Mouse (Mus musculus): ENCODE data around the gene Hcn2.
A peak's percentile ranks its signal among the peaks of the same experiment; 100 is the strongest.
"Not testable (repeated sequence)": the region's sequence is repeated elsewhere in the genome, so short reads cannot be mapped to it uniquely, and the experiment has no call there.

Hcn2 gene

DNA sequence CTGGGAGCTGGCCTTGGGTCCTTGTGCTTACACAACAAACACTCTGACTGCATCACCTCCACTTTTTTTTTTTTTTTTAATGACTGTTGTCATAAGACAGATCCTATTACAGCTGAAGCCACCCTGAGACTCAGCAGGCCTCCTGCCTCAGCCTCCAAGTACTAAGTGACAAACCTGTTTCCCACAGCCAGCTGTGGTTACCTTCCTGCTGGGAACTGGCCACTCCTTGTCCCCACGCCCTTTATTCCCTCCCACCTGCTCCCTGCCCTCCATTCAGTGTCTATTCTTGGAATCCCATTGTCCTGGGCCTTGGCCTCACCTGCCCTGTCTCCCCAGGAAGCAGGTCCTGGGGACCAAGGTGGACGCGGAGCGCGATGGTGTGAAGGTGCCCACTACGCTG is 28.9 kb upstream of the Hcn2 start:
- DNase-seq (ENCODE audit: low read depth, low spot score), result no peak

DNA sequence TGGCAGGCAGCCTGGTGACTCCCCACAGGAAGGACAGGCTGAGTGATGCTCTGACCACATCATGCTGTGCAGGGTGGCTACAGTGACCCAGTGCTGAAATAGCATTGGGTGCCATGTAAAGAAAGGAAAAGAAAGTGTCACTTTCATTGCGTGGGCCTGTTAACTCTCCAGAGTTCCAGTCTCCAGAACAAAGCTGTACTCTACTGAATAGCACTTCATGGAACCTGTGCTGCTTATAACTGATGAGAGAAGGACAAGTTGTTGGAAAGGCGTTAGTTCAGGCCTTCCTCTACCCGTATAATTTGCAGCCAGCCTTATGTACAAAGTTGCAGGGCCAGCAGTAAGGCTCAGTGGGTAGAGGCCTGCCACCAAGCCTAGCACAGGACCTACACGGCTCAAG is 27.7 kb upstream of the Hcn2 start, which contains the start of gene Gzmm:
Gene Gzmm (plus strand): TSS at position 301 of the 400 bp plus-strand sequence.
- no peak for DNase-seq (ENCODE audit: low read depth, low spot score)

DNA sequence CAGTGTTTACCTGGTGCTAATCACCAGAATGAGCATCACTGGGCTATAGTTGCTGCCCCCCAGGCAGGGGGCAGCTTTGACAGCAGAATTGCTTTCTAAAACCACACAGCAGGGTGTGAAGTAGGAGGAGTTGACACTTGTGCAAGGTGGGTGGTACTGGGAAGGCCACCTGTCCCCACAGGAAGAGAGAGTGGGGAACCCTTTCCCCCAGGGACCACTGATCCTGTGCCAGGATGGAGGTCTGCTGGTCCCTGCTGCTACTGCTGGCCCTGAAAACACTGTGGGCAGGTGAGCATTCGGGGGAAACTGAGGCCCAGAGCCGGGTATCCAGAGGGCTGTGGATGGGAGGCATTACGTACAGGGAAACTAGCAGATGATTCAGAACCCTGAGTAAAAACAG is 27.3 kb upstream of the Hcn2 start:
- no peak for DNase-seq (ENCODE audit: low read depth, low spot score)

DNA sequence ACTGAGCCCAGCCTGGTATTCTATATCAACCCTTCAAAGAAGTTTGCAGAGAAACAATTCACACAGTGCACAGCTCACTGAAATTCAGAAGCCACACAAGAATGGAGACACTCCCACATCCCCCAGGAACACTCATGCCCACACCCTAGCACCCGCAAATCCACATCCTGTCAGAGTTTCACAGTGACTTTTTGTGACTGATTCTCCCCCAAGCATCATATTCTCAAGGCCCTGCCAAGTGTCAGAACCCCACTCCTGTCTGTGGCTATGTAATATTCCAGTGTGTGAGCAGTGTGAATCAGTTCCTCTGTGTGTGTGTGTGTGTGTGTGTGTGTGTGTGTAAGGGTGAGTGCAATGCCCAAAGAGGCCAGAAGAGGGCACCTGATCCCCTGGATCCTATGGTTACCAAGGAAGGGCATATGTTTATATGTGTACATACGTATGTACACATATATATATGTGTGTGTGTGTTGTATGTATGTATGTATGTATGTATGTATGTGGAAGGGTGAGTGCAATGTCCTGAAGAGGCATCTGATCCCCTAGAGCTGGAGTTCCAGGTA is 24.4 kb upstream of the Hcn2 start:
- DNase-seq (ENCODE audit: low read depth, low spot score), result no peak

DNA sequence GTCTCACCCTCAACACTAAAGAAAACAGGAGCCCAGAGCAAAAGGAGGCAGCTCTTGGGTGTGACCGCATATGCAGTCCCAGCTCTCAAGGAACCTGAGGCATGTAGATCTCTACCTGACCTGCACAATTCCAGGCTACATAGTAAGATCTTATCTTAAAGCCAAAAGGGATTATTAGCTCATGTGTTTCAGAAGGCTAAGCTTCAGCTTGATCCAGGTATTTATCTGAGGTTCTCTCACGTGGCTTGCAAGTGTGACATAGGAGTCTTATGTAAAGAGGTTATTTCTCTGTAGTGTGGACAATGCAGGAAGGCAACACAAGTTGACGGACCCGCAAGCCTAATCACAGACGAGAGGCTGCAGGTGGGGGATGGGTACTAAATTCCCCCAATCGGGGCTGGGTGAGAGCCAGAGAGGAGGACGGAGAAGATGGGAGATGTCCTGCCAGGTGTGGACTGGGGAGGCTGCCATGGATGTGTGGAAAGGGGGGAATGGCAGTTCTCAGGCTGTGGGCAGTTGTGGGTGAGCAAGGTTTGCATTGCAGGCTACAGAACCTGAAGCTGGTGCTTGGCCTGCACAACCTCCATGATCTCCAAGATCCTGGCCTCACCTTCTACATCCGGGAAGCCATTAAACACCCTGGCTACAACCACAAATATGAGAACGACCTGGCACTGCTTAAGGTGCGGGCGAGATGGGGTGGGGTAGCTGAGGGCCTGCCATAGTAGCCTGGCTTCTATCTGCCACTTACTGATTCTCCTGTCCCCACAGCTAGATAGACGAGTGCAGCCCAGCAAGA is 22.7 kb upstream of the Hcn2 start:
- DNase-seq (ENCODE audit: low read depth, low spot score), result no peak

DNA sequence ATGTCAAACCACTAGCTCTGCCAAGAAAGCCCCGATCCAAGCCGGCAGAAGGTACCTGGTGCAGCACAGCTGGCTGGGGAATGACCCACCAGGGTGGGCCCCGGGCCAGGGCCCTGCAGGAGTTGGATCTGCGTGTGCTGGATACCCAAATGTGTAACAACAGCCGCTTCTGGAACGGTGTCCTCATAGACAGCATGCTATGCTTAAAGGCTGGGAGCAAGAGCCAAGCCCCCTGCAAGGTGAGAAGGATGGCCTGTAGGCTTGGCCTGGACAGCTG is 22.1 kb upstream of the Hcn2 start:
- no peak for DNase-seq (ENCODE audit: low read depth, low spot score)

DNA sequence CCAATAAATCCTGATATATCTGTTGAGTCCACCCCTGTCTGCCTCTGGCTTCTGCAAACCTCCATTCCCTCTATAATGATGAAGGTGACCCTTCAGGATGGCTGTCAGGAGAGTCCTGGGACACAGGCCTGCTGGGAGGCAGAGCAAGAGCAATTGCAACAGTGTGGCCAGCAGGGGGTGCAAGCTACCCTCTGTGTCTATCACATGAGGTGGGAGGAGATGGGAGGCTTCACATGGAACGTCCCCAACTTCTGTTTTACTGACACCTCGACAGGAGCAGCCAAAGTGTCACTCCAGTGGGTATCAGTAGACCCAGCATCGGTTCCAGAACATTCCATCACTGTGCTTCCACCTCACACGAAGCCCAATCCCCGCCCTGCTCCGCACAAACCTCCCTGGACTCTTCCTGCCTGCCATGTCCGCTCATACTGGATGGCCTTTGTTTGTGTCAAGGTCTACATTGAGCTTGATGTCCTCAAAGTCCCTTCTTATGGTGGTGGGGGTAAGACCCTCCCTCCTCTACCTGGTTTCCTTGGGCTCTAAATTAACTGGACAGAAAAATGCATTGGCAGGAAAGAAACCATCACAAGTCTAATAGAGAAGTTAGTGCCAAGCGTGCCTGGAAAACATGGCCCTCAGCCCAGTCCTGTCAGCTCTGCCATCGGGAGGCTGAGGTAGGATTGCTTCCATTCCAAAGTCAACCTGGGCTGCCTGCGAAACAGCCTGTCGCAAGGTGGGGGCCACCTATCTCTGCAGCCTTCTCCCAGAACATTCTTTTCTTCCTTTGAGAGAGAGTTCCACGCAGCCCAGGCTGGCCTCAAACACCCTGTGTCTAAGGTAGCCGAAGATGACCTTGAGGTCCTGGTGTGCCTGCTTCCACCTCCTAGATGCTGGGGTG is 21.0 kb upstream of the Hcn2 start:
- DNase-seq (ENCODE audit: low read depth, low spot score), result peak; percentile 94

DNA sequence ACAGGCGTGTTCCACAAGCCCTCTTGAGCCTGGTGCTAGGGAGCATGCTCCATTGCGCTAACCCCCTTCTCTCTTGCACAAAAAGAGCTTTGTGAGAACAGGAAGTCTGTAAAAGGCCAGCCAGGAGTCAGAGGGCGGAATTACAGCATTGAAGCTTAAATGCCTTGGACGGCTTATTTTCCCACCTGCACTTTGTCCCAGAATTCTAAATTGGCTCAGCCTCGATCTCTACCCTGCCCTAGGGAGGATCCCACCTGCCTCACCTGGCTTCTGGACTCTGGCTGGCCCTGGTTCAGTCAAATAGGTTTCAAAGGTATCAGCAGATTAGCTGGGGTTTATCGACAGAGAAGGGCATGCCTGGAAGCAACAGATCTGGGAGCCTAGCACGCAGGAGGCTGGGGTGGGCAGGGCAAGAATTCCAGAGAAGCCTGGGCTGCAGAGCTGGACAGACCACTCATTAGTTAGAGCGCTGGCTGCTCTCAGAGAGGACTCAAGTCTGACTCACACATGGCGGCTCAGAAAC is 20.2 kb upstream of the Hcn2 start:
- DNase-seq (ENCODE audit: low read depth, low spot score), result peak; percentile 67

DNA sequence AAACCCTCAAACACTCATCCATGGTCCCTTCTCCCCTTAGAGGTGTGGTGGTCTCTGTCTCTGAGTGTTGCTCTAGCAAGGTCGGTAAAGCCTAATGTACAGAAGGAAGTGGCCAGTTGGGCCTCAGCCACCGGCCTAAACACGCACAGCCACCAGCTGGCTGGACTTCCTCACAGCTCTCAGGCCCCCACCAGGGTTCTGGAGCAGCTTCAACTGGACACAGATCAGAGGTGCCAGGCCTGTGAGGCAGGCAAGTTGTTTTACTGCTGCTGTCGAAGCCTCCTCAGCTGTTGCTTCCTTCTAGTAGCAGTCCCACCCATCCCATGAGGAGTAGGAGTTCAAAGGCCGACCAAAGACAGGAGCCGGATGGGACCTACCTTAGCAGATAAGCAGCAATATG is 18.5 kb upstream of the Hcn2 start:
- peak; percentile 95 for DNase-seq (ENCODE audit: low read depth, low spot score)

DNA sequence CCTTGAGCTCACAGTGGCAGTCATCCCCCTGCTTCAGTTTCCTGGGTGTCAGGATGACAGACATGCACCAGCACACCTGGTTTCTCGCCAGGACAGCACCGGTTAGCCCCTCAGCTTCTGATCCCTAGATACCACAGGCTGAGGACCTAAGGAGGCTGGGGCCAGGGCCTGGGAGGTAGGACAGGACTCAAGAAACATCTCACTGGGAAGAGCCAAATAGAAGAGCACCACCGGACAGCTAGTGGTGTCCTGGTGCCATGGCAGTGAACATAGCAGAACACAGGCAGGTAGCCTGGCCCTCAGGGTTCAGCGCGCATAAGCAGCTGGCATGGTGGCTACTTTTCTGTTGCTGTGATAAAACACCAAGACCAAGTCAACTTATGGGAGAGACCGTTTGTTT is 18.0 kb upstream of the Hcn2 start:
- DNase-seq (ENCODE audit: low read depth, low spot score), result no peak

DNA sequence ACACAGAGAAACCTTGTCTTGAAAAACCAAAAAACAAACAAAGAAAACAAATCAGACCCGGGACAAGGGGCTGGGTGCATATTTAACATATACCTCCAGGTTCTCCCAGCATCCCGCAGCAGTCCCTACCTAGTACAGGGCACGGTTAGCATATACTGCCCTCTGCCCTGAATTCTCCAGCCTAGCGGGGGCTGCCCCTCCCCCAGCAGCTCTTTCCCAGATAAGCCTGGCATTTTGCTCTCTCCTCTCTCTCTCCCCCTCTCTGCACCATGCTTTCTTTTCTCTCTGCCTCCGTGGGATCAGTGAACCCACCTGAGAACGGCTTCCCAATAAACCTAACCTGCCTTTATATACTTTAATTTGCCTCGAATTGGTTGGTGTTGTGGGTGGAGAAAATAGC is 15.8 kb upstream of the Hcn2 start:
- DNase-seq (ENCODE audit: low read depth, low spot score), result no peak

DNA sequence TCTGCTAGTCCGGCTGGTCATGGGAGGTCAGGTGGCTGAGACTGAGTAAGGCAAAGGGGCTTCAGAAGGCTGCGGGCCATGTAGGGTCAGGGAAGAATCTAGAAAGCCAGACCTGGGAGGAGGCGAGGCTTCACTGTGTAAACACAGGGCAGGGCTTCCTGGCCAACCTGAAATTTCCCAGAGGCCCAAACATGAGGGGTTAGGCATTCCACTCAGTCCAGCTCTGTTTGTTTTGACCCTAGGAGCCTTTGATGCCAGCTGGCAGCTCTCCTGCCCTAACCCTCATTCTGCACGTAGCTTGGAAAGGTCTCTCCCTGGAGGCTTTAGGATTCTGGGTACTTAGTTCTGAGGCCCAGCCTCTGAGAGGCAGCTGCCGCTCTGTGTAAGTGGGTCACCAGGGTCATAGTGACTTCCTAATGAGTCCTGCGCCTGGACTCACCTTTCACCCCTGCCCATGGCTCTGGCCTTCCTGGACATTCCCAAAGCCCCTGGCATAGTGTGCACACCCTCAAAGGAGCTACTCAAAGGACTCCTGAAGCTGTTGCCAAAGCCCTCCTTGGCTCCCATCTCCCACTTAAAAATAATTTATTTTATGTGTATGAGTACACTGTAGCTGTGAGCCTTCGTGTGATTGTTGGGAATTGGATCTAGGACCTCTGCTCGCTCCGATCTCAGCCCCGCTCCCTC is 14.8 kb upstream of the Hcn2 start:
- DNase-seq (ENCODE audit: low read depth, low spot score), result no peak

DNA sequence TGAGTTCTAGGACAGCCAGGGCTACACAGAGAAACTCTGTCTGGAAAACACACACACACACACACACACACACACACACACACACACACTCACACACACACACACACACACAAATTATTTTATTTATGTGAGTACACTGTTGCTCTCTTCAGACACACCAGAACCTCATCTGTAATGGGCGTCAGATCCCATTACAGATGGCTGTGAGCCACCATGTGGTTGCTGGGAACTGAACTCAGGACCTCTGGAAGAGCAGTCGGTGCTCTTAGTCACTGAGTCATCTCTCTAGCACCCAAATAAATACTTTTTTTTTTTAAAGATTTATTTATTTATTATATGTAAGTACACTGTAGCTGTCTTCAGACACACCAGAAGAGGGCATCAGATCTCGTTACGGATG is 13.5 kb upstream of the Hcn2 start:
- DNase-seq (ENCODE audit: low read depth, low spot score), result not testable (repeated sequence)

DNA sequence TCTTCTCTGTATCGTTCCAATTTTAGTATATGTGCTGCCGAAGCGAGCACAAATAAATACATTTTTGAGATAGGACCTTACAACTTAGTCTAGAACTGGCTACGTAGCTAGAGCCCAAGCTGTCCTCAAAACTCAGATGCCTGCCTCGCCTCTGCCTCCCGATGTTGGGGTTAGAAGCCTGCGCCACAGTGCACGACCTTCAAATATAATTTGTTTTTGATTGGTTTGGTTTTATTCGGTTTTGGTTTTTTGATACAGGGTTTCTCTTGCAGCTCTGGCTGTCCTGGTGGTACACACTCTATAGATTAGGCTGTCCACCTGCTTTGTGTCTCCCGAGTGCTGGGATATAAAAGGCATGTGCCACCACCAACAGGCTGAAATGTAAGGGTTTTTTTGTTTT is 12.9 kb upstream of the Hcn2 start:
- DNase-seq (ENCODE audit: low read depth, low spot score), result no peak

DNA sequence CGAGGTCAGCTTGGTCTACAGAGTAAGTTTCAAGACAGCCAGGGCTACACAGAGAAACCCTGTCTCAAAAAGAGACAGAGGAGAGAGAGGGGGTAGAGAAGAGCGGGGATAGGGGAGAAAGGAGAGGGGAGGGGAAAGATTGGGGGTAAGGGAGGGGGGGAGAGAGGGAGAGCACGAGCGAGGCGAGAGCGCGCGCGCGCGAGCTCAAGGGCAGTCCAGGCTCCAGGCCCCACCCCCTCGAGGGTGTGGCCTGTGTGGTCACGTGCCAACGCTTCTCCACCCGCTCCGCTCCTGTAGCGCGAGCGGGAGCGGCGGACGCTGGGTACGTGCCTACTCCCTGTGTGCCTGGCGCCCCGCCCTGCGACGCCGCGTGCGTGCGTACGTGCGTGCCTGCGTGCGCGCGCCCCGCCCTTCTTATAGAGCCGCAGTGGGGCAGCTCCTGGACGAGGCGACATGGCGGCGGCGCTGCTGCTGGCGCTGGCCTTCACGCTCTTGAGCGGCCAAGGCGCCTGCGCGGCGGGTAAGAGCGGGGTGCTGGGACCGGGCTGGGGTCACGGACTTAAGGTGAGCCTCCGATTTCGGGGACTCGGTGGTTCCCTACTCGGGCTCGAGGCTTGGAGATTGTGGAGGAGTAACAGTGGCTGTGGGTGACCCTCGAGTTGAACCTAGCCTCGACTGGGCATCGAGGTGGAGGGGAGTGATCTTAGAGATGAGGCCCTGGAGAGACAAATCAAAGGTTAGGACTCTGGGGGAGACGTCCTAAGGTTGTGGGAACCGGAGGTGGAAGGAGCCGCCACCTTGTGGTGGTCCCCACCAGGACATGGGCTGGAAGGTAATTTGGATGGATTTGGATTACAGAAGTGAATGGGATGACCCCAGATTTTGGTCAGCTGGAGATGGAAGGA is 12.1 kb upstream of the Hcn2 start, which contains the start of gene Bsg:
Gene Bsg (plus strand): TSS at position 427 of the 905 bp plus-strand sequence.
- peak; percentile 100 for DNase-seq (ENCODE audit: low read depth, low spot score)

DNA sequence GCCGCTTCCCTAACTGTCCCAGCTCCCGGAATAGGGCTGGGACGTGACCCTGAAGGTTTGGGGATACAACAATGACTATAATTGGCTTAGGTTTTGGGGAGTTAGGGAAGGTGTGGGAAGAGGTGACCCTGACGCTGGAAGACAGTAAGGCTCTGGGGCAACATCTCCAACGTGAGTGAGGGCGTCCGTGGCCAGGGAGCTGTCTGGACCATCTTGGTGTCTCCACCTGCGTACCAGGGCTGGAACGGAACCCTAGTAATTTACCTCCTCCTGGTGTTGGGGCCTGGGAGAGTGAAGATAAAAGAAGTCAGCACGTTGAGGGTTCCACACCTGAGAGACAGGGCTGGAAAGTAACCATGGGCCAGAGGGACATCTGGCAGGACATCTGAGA is 11.5 kb upstream of the Hcn2 start:
- no peak for DNase-seq (ENCODE audit: low read depth, low spot score)

DNA sequence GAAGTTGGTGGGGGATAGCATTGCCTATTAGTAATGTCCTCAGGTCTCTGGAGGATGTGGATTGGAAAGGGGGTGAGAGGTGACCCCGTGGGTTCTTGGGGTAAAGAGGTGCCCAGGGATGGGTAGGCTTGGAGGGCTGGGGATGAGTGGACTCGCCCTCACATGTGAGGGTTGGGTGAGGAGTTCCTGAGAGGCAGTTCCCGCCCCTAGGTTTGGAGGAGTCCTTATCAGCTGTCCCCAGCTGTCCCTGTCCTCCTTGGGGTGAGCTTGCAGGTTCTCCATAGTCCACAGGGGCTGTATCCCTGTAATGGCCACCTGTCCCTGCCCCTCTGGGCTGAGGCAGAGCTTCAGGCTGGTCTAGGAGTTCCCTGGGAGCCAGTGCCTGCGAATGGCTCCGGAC is 10.5 kb upstream of the Hcn2 start:
- no peak for DNase-seq (ENCODE audit: low read depth, low spot score)

DNA sequence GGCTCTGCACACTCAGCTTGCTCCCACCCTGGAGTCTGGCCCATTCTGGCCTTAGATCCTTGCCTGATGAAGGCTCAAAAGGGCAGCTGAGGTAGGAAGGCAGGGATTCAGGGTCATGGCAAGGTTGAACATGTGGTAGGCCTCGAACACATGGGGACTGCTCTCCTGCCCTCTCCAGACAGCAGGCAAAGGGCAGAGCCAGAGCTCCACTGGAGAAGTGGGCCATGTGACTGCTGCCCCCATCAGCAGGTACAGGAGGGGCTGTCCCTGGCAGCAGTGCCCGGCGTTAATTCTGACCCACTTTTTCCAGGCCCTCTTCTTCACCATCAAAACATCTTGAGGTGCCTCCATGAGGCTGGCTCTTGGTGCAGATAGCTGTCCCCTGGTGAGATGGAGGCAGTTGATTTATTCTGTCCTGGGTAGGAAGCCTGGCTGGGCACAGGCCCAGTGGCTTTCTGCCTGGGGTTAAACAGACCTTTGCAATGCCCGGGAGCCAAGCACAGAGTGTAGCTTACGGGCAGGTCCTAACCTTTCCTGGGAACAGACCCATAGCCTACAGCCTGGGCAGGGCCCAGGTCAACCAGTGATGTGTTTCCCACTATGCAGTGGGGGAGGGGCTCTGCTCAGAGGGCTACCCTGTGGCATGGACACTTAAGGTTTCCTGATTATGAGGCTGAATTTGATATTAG is 9.9 kb upstream of the Hcn2 start:
- peak; percentile 52 for DNase-seq (ENCODE audit: low read depth, low spot score)

DNA sequence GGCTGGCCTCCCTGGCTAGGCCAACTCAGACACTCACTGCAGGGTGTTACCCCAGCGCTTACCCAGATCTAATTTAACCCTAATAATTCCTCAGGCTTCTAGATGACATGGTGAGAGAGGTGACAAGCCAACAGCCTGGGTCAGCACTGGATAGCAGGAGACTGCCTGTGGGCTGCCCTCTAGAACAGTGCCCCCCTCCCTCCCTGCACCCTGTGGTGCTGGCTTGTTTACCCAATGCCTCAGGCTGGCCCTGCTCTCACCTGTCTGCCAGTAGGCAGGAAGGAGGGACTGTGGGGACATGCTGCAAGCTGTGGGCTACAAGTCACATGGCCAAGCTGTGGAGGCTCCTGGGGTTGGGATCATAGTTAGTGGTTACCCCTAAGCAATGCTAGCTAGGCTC is 9.3 kb upstream of the Hcn2 start:
- peak; percentile 79 for DNase-seq (ENCODE audit: low read depth, low spot score)

DNA sequence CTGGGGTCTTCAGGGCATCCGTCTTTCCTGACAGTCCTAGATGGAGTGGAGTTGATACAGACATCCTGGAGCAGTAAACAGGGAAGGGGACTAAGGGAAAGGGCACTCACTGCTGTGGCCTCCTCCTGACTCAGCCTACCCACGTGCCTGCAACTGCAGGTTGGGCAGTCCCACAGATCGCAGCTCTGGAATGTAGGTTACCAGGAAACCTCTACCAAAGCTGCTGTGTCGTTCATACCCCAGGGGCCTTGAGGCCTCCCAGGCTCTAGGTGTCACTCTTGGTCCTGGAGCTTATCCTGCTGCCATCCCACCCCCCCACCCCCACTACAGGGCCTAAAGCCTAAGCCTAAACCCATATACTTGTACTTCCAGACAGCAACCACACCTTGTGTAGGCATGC is 8.7 kb upstream of the Hcn2 start:
- peak; percentile 53 for DNase-seq (ENCODE audit: low read depth, low spot score)

Measured in brain, adult 2 months (tissue).